Mouse (Mus musculus) liver, adult 2 months (tissue): ENCODE data around the gene Pgm1. TPM values are rescaled to one million over a fixed set of nuclear protein-coding genes. Genes with fewer than 3 reads are reported as not detected.

ENCODE experiments used
- DNase-seq: peaks from one replicate; pipeline ENCODE4 v3.0.0-alpha.2; 2011; ENCODE audit warnings: low read depth, low spot score; ENCODE audit errors: extremely low read depth
- H3K27ac ChIP-seq: fragments of 200-500 bp; replicated peaks from 2 replicates; pipeline ENCODE4 v1.5.1; 2012; ENCODE audit warnings: low read depth, mild to moderate bottlenecking, control low read depth, inconsistent platforms, low read length; ENCODE audit not compliant: insufficient read depth
- H3K27me3 ChIP-seq: fragments of 200-500 bp; 2 replicates; pipeline ENCODE4 v1.6.1; 2012; ENCODE audit warnings: mild to moderate bottlenecking, moderate library complexity, low read length, inconsistent platforms; ENCODE audit not compliant: control insufficient read depth, insufficient read depth
- H3K36me3 ChIP-seq: fragments of 200-500 bp; 2 replicates; pipeline ENCODE4 v1.6.1; 2012; ENCODE audit warnings: low read length, inconsistent platforms; ENCODE audit not compliant: control insufficient read depth, insufficient read depth
- H3K4me1 ChIP-seq: fragments of 200-500 bp; 2 replicates; pipeline ENCODE4 v1.6.1; 2011; ENCODE audit warnings: low read length; ENCODE audit not compliant: control insufficient read depth, insufficient read depth
- H3K4me3 ChIP-seq: fragments of 200-500 bp; 2 replicates; pipeline ENCODE4 v1.5.1; 2011; ENCODE audit warnings: low read depth, mild to moderate bottlenecking, control low read depth, low read length, moderate library complexity; ENCODE audit not compliant: insufficient read depth
- H3K79me2 ChIP-seq: fragments of 200-500 bp; 2 replicates; pipeline ENCODE4 v1.6.1; 2012; ENCODE audit warnings: inconsistent platforms, mild to moderate bottlenecking, low read length, moderate library complexity; ENCODE audit not compliant: control insufficient read depth, insufficient read depth
- H3K9ac ChIP-seq: fragments of 200-500 bp; 2 replicates; pipeline ENCODE4 v1.6.1; 2012; ENCODE audit warnings: low read depth, mild to moderate bottlenecking, control low read depth, inconsistent platforms, low read length
- CTCF ChIP-seq: fragments of 200-500 bp; IDR thresholded peaks from 2 replicates; pipeline ENCODE4 v1.5.1; 2011; ENCODE audit warnings: low read depth, low read length, control low read depth
- POLR2A ChIP-seq: fragments of 200-500 bp; IDR thresholded peaks from 2 replicates; pipeline ENCODE4 v1.6.1; 2011; ENCODE audit warnings: low read length, control low read depth; ENCODE audit not compliant: insufficient read depth; ENCODE audit errors: extremely low read depth
- WGBS: fragments of 180-500 bp; shearing (Covaris S2); methylation state at CpG from one replicate; pipeline ENCODE4 v1.1.7; 2018; 5-methylcytosine and 5-hydroxymethylcytosine counted together
- polyA plus RNA-seq: library from polyadenylated mRNA; depleted of rRNA; stranded (reverse); fragments of >200 nt; gene quantifications from 2 replicates; pipeline ENCODE4 v1.2.3, GENCODE M21; 2012
- total RNA-seq: library from RNA; depleted of rRNA; stranded (reverse); fragments of >200 nt; gene quantifications from 2 replicates; pipeline ENCODE4 v1.2.3, GENCODE M21; 2014

The Pgm1 gene
- total and polyA plus RNA-seq, 2 experiments = 158 to 219 TPM

DNA sequence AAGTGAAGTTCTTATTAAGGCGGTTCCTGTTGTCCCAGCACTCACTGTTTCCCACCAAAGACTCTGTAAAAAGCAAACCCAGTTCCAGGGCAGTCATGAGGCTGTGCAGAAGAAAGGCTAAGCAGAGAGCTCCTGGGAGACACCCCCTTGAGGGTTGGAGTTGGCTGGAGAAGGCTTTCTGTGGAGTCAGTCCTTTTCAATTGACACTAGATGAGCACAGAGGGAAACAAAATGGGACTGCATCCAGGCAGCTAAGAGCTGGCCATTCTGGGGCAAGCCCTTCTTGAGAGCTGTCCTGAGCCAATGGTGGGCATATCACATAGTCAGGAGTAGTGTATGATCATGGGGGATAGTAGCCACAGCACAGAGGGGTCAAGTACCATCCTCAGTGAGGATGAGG, 44.7 kb downstream of the Pgm1 start:
- WGBS = 95% methylated on average over 1 of the region's 1 CpGs
- Histone ChIP-seq H3K27me3 (no peaks in the 10 kb centered on the region), H3K27ac (no peak overlapping the region), H3K9ac (no peak overlapping the region), H3K79me2 (no peaks in the 10 kb centered on the region; the same call in 1 of the 2 replicates), H3K4me1 (no peaks in the 10 kb centered on the region), H3K4me3 (no peak overlapping the region), H3K36me3 (peaks cover 61% of the 10 kb centered on the region)
- no peak for DNase-seq
- TF ChIP-seq POLR2A = no peak
- no peak for TF ChIP-seq CTCF

DNA sequence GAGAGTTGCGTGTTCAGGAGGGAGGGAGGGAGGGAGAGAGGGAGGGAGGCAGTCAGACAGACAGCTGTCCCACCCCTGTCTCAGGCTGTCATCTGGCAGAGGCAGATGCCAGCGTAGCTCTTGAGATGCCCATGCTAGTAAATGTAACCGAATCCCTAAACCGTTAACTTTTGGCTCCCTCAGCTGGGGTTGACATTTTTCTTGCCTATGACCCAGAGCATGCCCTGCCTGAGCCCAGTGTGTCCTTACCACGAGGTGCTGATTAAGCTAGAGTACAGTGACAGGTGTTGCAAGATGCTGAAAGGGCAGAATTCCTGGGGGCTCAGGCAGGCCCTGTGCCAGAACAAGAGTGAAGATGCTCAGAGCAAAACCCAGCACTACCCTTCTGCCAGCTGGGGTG, 45.2 kb downstream of the Pgm1 start:
- WGBS = 75% methylated on average over 5 of the region's 5 CpGs
- no peak for TF ChIP-seq CTCF
- TF ChIP-seq POLR2A = no peak
- no peaks in the 10 kb centered on the region for H3K27me3 ChIP-seq
- no peak overlapping the region for H3K9ac ChIP-seq
- H3K79me2 ChIP-seq = no peaks in the 10 kb centered on the region; the same call in 1 of the 2 replicates
- no peak for DNase-seq
- no peak overlapping the region for H3K4me3 ChIP-seq
- no peaks in the 10 kb centered on the region for H3K4me1 ChIP-seq
- H3K36me3 ChIP-seq = peaks cover 61% of the 10 kb centered on the region
- H3K27ac ChIP-seq = no peak overlapping the region

- H3K27ac ChIP-seq = no peak overlapping the region
- no peak for DNase-seq
- WGBS = 93% methylated on average over 5 of the region's 5 CpGs
- H3K4me3 ChIP-seq = no peak overlapping the region
- TF ChIP-seq CTCF (no peak), POLR2A (no peak)
- no peak overlapping the region for H3K9ac ChIP-seq
- H3K27me3 ChIP-seq = no peaks in the 10 kb centered on the region
- H3K4me1 ChIP-seq = no peaks in the 10 kb centered on the region
- H3K36me3 ChIP-seq = peaks cover 66% of the 10 kb centered on the region
- H3K79me2 ChIP-seq = no peaks in the 10 kb centered on the region
These were observed 50.1 kb downstream of the Pgm1 start for GRCm38 (mm10) chr4:99979326-99979725.

DNA sequence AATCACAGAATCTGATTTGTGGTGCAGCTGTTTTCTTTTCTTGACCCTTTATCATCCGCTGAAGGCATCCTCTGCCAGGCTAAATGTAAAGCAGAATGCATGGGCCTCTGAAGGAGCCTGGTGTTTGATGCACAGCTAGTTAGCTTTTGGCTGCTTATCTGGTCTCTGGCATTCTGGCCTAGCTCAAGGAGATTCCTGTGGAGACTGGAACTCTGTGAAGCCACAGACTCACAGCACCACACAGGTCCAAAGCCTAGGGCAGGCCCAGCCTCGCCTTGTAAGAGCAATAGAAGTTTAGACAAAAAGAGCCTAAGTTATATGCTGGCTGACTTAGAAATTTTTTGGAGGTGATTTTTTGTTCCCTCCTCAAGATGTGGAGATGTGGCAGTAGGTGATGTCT, 52.0 kb downstream of the Pgm1 start:
- Histone ChIP-seq H3K9ac (no peak overlapping the region), H3K4me3 (no peak overlapping the region), H3K27me3 (no peaks in the 10 kb centered on the region), H3K4me1 (no peaks in the 10 kb centered on the region), H3K27ac (no peak overlapping the region), H3K79me2 (no peaks in the 10 kb centered on the region), H3K36me3 (peaks cover 78% of the 10 kb centered on the region)
- DNase-seq = no peak
- WGBS = 95% methylated on average over 2 of the region's 2 CpGs
- TF ChIP-seq POLR2A (no peak), CTCF (no peak)

GRCm38 (mm10) chr4:99983652-99984368, 54.6 kb downstream of the Pgm1 start:
- TF ChIP-seq CTCF (no peak), POLR2A (no peak)
- 92% methylated on average over 13 of the region's 13 CpGs for WGBS

DNA sequence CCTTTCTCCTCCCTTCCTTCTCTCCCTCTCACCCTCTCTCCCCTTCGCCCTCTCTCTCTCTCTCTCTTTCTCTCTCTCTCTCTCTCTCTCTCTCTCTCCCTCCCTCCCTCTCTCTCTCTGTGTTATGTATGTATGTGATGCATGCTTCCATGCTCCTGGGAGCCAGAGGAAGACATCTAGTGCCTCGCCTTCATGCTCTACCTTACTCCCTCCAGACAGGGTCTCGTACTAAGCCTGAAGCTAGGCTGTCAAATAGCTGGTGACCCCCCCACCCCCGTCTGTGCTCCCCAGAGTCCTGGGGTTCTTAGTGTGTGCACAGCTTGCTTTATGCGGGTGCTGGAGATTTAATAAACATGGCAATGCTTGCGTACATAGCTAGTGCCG, 55.1 kb downstream of the Pgm1 start:
- Histone ChIP-seq H3K36me3 (peaks cover 83% of the 10 kb centered on the region), H3K4me1 (no peaks in the 10 kb centered on the region), H3K4me3 (no peak overlapping the region), H3K79me2 (no peaks in the 10 kb centered on the region), H3K27me3 (no peaks in the 10 kb centered on the region), H3K27ac (no peak overlapping the region), H3K9ac (no peak overlapping the region)
- 92% methylated on average over 7 of the region's 7 CpGs for WGBS
- no peak for DNase-seq
- TF ChIP-seq POLR2A (no peak), CTCF (no peak)

More at GRCm38 (mm10) chr4:99983652-99984368, 54.6 kb downstream of the Pgm1 start:
- no peak overlapping the region for H3K4me3 ChIP-seq
- H3K27ac ChIP-seq = no peak overlapping the region
- no peaks in the 10 kb centered on the region for H3K27me3 ChIP-seq
- H3K4me1 ChIP-seq = no peaks in the 10 kb centered on the region
- DNase-seq = no peak
- H3K36me3 ChIP-seq = peaks cover 88% of the 10 kb centered on the region
- H3K79me2 ChIP-seq = no peaks in the 10 kb centered on the region
- H3K9ac ChIP-seq = no peak overlapping the region
